Mouse (Mus musculus) gastrocnemius, adult 18-20 months (tissue): ENCODE data around the gene Nfib. TPM values are rescaled to one million over a fixed set of nuclear protein-coding genes. Genes with fewer than 3 reads are reported as not detected.

Experiments
- DNase-seq: peaks from one replicate; pipeline ENCODE4 v3.0.0; 2021; ENCODE audit warnings: low spot score
- total RNA-seq, 2 experiments: library from RNA; stranded (reverse); gene quantifications; 2 replicates each; pipeline ENCODE4 v1.2.3; 2021

The Nfib gene
- total RNA-seq, 2 experiments from 2014 or later: 83.1 to 87.8 TPM

- no peak for DNase-seq
Observed at GRCm38 (mm10) chr4:82396805-82397204, 308.7 kb downstream of the Nfib start.

- no peak for DNase-seq
Observed at GRCm38 (mm10) chr4:82396003-82396402, 309.5 kb downstream of the Nfib start.

- no peak for DNase-seq
Observed at GRCm38 (mm10) chr4:82394346-82394745, 311.2 kb downstream of the Nfib start.

GRCm38 (mm10) chr4:82393021-82393420, 312.5 kb downstream of the Nfib start:
- no peak for DNase-seq

- DNase-seq: no peak
Observed at GRCm38 (mm10) chr4:82392496-82392895, 313.1 kb downstream of the Nfib start.

GRCm38 (mm10) chr4:82391726-82392472, 313.7 kb downstream of the Nfib start:
- DNase-seq: no peak

- no peak for DNase-seq
Observed at GRCm38 (mm10) chr4:82390545-82390944, 315.0 kb downstream of the Nfib start.

GRCm38 (mm10) chr4:82389876-82390275, 315.7 kb downstream of the Nfib start:
- no peak for DNase-seq

GRCm38 (mm10) chr4:82387620-82388019, 317.9 kb downstream of the Nfib start:
- DNase-seq: no peak

GRCm38 (mm10) chr4:82386222-82386993, 319.1 kb downstream of the Nfib start:
- DNase-seq: no peak

GRCm38 (mm10) chr4:82385638-82386037, 319.9 kb downstream of the Nfib start:
- no peak for DNase-seq

GRCm38 (mm10) chr4:82383991-82384731, 321.4 kb downstream of the Nfib start:
- no peak for DNase-seq

- DNase-seq: no peak
Observed at GRCm38 (mm10) chr4:82383346-82383745, 322.2 kb downstream of the Nfib start.

GRCm38 (mm10) chr4:82381786-82382185, 323.8 kb downstream of the Nfib start:
- no peak for DNase-seq

- no peak for DNase-seq
Observed at GRCm38 (mm10) chr4:82380578-82380977, 325.0 kb downstream of the Nfib start.

- no peak for DNase-seq
Observed at GRCm38 (mm10) chr4:82378050-82378449, 327.5 kb downstream of the Nfib start.

- DNase-seq: no peak
Observed at GRCm38 (mm10) chr4:82377621-82378020, 327.9 kb downstream of the Nfib start.

GRCm38 (mm10) chr4:82374560-82374959, 331.0 kb downstream of the Nfib start:
- DNase-seq: no peak

GRCm38 (mm10) chr4:82372217-82372616, 333.3 kb downstream of the Nfib start:
- no peak for DNase-seq

- DNase-seq: no peak
Observed at GRCm38 (mm10) chr4:82371471-82371870, 334.1 kb downstream of the Nfib start.

- no peak for DNase-seq
Observed at GRCm38 (mm10) chr4:82369011-82369776, 336.4 kb downstream of the Nfib start.
